Mouse (Mus musculus): Measurements from ENCODE around the gene Itsn1.

DNA sequence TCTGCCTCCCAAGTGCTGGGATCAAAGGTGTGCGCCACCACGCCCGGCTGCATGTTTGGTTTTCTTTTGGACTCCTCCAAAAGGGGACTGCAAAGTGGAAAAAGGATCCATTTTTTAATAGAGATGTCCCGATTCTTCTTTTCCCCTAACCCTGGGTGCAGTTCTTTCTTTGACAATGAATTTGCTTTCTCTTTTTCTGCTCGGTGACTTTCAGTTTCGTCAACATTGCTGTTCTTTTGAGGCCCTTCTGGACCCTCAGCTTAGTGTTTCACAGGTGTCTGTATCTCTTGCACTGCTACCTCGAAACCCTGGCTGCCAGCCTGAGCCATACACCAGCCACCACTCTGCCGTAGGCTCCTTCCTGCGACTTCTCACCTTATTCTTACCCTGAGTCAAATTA is 66.5 kb downstream of the Itsn1 start:
- TF ChIP-seq POLR2A (IDR thresholded peaks at IDR 0.05; ENCODE audit: control insufficient read depth, extremely low read depth, insufficient read depth, low read length, poor library complexity): no peak
- TF ChIP-seq CTCF (IDR thresholded peaks at IDR 0.05; ENCODE audit: borderline replicate concordance, control insufficient read depth, extremely low read depth, insufficient read depth, low read length, poor library complexity): no peak
